Mouse (Mus musculus): ENCODE results near the gene Glce.

Gene Glce

GRCm38 (mm10) chr9:62050801-62051200 is 71.7 kb downstream of the Glce start:
- in situ Hi-C loops (cut with MboI; ENCODE audit: low pct_unique_long_range_greater_than_20kb in 1 of 2, low sequenced_read_pairs in 2 of 2, unreplicated experiment in 1 of 2): loop anchor here in 1 of 2 experiments (5.0 kb wide), 1 partner anchor 192 kb away; no protein-coding TSS in a partner anchor

- in situ Hi-C loops (cut with MboI; ENCODE audit: low pct_unique_long_range_greater_than_20kb in 1 of 2, low sequenced_read_pairs in 2 of 2, unreplicated experiment in 1 of 2): loop anchor here in 1 of 2 experiments (10.0 kb wide), 1 partner anchor 196 kb away; no protein-coding TSS in a partner anchor
These were observed 73.3 kb downstream of the Glce start for GRCm38 (mm10) chr9:62049166-62049565.

- in situ Hi-C loops (cut with MboI; ENCODE audit: low pct_unique_long_range_greater_than_20kb in 1 of 2, low sequenced_read_pairs in 2 of 2, unreplicated experiment in 1 of 2): loop anchor here in 1 of 2 experiments (10.0 kb wide), 1 partner anchor 203 kb away; no protein-coding TSS in a partner anchor
These were observed 80.3 kb downstream of the Glce start for GRCm38 (mm10) chr9:62042167-62042566.

- in situ Hi-C loops (cut with MboI; ENCODE audit: low pct_unique_long_range_greater_than_20kb in 1 of 2, low sequenced_read_pairs in 2 of 2, unreplicated experiment in 1 of 2): loop anchor here in 1 of 2 experiments (10.0 kb wide), 1 partner anchor 205 kb away; no protein-coding TSS in a partner anchor
These were observed 82.3 kb downstream of the Glce start for GRCm38 (mm10) chr9:62040008-62040608.

DNA sequence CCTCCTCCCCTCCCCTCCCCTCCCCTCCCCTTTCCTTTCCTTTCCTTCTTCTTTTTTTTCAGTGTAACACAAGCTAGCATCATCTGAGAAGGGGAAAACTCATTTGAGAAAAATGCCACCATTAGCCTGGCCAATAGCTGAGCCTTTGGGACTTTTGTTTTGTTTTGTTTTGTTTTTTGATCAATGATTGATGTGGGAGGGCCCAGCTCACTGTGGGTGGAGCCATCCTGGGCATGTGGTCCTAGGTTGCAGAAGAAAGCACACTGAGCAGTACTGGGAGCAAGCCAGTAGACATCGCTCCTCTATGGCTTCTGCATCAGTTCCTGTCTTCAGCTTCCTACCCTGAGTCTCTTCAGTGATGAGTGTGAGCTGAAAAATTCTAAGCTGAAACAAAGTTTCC is 86.6 kb downstream of the Glce start:
- in situ Hi-C loops (cut with MboI; ENCODE audit: low pct_unique_long_range_greater_than_20kb in 1 of 2, low sequenced_read_pairs in 2 of 2, unreplicated experiment in 1 of 2): no loop called here

GRCm38 (mm10) chr9:62032206-62032605 is 90.2 kb downstream of the Glce start:
- in situ Hi-C loops (cut with MboI; ENCODE audit: low pct_unique_long_range_greater_than_20kb in 1 of 2, low sequenced_read_pairs in 2 of 2, unreplicated experiment in 1 of 2): no loop called here

DNA sequence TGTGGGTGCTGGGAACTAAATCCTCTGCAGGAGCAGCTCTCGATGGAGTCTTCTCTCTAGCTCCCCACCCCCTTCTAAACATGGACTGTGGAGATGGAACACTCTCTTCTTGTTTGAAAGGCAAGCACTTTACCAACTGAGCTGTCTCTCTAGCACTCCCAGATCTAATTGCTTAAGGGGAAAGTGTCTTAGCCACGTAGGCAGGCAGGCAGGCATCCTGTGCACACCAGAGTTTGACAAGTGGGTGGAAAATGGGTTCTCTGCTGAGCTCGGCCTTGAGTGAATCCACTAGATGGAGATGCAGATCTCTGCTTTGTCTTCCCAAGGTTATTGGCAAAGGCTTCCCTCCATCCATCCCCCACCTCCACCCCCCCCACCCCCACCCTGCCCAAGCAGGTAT is 94.4 kb downstream of the Glce start:
- in situ Hi-C loops (cut with MboI; ENCODE audit: low pct_unique_long_range_greater_than_20kb in 1 of 2, low sequenced_read_pairs in 2 of 2, unreplicated experiment in 1 of 2): no loop called here

- in situ Hi-C loops (cut with MboI; ENCODE audit: low pct_unique_long_range_greater_than_20kb in 1 of 2, low sequenced_read_pairs in 2 of 2, unreplicated experiment in 1 of 2): no loop called here
These were observed 95.9 kb downstream of the Glce start, which contains the start of gene Paqr5 for GRCm38 (mm10) chr9:62026600-62026999. Paqr5 (minus strand) TSS chr9:62026856.

DNA sequence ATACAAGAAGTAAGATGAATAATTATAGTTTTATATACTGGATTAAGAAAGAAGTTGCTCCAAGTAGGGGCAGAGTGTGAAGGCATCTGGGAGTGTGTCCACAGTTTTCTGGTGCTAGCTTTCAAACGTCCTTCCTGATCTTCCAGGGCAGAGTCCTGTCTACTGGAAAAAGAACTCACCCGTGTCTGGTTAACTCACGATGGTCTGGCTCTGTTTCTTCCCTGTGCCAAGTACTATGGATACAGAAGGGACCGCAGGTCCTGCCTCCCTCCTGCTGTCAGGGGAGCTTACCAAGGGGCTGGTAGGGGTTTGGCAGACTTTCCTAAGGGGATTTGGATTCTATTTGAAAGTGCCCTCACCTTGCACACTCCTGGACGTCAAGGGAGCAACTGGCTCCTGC is 97.4 kb downstream of the Glce start:
- in situ Hi-C loops (cut with MboI; ENCODE audit: low pct_unique_long_range_greater_than_20kb in 1 of 2, low sequenced_read_pairs in 2 of 2, unreplicated experiment in 1 of 2): no loop called here

- in situ Hi-C loops (cut with MboI; ENCODE audit: low pct_unique_long_range_greater_than_20kb in 1 of 2, low sequenced_read_pairs in 2 of 2, unreplicated experiment in 1 of 2): no loop called here
These were observed 98.6 kb downstream of the Glce start for GRCm38 (mm10) chr9:62023879-62024278.

DNA sequence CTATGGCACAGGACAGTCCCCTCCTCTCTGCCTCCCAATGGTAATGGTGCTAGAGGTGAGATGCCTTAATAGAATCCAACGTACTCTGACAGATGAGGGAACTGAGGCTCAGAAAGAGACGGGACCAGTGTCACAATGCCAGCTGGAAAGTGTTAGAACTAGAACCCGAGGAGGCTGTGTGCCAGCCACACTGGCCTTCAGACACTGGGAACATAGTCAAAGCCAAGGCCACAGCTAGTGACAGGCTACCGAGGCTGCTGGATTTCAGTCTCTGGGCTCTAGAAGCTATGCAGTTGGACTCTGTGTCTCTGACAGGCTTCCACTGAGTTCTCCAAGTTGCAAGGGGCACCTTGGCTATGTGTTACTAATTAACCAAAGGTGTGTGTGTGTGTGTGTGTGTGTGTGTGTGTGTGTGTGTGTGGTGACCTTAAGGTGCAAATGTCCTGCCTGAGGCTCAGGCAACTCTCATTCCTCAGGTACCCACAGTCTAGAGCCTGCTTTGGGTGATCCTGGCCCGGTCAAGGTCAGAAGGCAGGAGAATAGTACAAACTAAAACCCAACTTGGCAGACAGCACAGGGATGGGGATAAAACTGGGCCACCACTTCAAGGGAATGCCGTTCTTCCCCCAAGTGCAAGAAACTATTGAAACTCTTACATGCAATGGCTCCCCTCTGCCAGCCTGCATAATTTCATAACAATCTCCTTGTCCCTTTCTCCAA is 99.3 kb downstream of the Glce start:
- in situ Hi-C loops (cut with MboI; ENCODE audit: low pct_unique_long_range_greater_than_20kb in 1 of 2, low sequenced_read_pairs in 2 of 2, unreplicated experiment in 1 of 2): no loop called here

GRCm38 (mm10) chr9:62021583-62022120 is 100.8 kb downstream of the Glce start:
- in situ Hi-C loops (cut with MboI; ENCODE audit: low pct_unique_long_range_greater_than_20kb in 1 of 2, low sequenced_read_pairs in 2 of 2, unreplicated experiment in 1 of 2): no loop called here

GRCm38 (mm10) chr9:62020259-62020658 is 102.2 kb downstream of the Glce start:
- in situ Hi-C loops (cut with MboI; ENCODE audit: low pct_unique_long_range_greater_than_20kb in 1 of 2, low sequenced_read_pairs in 2 of 2, unreplicated experiment in 1 of 2): no loop called here

DNA sequence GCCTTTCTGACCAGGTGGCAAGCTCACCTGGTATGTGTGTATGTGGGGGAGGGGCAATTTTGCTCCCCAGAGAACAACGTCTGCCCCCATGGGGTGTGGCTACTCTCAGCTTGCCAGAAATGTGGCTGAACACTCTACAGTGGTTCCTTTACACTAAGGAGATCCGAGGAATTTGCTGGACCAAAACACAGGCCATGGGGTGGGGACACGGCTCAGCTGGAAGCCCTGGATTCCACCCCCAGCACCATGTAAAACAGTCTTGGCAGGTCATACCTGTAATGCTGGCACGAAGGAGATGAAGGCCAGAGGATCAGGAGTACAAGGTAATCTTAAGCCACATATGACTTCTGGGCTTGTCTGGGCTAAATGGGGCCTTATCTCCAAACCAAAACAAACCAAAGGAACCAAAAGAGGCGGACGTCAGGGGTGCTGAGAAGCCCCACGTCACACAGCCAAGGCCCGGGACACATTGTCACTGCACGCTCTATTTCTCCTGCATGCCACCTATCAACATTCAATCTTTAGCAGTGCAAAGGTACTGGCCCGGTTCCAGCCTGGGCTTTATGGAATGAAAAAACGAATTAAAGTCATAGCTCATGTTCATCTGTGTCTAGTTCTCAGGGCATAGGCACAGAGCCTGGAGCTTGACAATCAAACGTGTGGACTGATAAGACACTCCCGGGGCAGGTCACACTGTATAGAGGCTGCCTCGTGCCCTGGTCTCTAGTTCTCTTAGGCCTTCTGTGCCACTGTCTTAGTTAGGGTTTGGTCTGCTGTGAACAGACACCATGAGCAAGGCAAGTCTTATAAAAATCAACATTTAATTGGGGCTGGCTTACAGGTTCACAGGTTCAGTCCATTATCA is 104.0 kb downstream of the Glce start:
- in situ Hi-C loops (cut with MboI; ENCODE audit: low pct_unique_long_range_greater_than_20kb in 1 of 2, low sequenced_read_pairs in 2 of 2, unreplicated experiment in 1 of 2): no loop called here

DNA sequence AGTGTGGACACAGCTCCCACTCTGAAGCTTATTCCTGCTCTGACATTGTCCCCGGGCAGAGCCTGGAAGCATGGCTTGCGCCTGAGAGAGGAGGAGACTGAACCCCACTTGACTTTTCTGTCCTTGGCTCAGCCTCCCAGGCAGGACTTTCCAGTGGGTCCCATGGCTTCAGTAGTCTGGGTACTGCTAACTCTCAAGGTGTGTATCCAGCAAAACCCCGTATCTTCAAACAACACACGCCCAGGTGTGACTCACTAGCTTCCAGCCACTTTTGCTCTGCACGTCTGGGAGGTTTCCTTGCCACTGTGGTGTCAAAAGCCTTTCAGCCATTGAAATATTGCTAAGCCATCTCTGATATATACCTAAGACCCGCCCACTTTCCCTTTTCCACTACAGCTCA is 105.1 kb downstream of the Glce start:
- in situ Hi-C loops (cut with MboI; ENCODE audit: low pct_unique_long_range_greater_than_20kb in 1 of 2, low sequenced_read_pairs in 2 of 2, unreplicated experiment in 1 of 2): no loop called here

GRCm38 (mm10) chr9:62015504-62015903 is 107.0 kb downstream of the Glce start:
- in situ Hi-C loops (cut with MboI; ENCODE audit: low pct_unique_long_range_greater_than_20kb in 1 of 2, low sequenced_read_pairs in 2 of 2, unreplicated experiment in 1 of 2): no loop called here

DNA sequence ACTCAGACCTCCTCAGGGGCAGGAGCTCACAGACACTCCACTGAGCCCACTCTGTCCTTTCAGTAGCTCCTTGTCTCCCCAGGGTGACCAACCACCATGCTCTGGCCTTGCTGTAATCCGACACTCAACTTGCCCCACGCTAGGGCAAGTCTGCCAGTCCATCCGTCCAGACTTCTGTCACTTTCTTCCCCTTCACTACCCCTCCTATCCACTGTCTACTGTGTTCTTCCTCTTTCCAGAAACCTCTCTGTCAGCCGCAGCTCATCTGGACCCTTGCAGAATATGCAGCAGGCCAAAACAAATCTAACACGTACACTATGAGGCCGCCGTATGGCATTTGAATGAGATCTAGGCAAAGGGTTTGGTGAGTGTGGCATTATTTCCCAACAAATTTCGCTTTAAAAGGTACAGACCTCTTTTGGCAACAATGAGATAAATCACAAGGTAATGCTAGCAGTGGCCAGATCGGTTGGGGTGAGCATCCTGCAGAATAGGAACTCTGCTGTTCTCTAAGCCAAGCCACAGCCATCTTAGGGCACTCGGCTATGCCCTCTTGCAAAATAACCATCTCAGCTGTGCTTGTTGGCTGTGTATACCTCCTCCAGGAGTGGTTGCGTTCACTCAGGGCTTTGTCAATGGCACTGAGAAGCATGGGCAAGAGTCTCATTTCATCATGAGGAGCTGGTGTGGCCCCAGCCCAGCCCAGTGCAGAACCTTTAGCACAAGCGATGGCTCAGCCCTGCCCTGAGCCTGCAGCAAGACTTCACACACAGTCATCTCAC is 108.9 kb downstream of the Glce start:
- in situ Hi-C loops (cut with MboI; ENCODE audit: low pct_unique_long_range_greater_than_20kb in 1 of 2, low sequenced_read_pairs in 2 of 2, unreplicated experiment in 1 of 2): no loop called here

GRCm38 (mm10) chr9:62008360-62008759 is 114.1 kb downstream of the Glce start:
- in situ Hi-C loops (cut with MboI; ENCODE audit: low pct_unique_long_range_greater_than_20kb in 1 of 2, low sequenced_read_pairs in 2 of 2, unreplicated experiment in 1 of 2): no loop called here

All from mouse embryonic stem cell (cell line).